Comparison of ENCODE assay signal across 9 mouse cellular contexts in the genomic region with DNA sequence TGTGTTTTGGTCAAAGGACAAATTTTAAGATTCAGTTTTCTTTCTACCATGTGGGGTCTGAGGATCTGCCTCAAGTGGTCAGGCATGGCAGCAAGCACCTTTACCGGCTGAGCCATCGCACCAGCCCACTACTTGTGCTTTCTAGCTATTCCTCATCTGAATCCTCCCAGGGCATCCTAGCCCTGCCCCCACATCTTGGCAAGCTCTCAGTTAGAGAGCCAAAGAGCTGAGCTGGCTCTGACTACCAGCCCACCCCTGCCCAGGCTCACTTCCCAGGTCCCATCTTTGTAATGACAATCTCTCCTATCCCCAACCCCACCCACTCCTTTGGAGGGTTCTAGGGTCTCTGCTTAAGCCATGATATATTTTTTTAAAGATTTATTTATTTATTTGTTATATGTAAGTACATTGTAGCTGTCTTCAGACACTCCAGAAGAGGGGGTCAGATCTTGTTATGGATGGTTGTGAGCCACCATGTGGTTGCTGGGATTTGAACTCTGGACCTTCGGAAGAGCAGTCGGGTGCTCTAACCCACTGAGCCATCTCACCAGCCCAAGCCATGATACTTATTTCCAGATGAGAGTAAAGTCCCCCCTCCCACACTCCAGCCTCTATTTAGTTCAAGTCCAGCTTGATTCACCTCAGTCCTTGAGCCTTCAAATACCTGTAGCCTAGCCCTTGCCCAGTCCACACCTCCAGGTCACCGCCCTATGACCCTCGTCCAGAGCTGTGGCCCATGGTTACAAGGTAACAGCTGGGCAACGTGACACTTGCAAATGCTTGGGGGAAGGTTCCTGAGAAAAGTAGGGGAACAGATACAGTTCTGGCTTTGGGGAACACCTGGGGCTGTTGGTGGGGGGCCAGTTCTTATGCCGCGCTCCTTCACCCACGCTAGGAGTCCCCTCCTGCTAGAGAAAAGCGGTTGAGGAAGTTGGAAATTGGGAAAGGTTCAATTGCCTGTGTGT. TPM values are rescaled to one million over a fixed set of nuclear protein-coding genes. Genes with fewer than 3 reads are reported as not detected.
A peak's percentile ranks its signal among the peaks of the same experiment; 100 is the strongest.
DNase-seq lines count a peak whose midpoint lies in the region; ATAC-seq lines count a peak whose summit lies in the region.
"Had no signal": no experiment of that assay in that cellular context is flagged by ENCODE, and none has a peak within 500 bp of the region (broad histone marks: within the 10 kb centered on the region; RNA-seq: fewer than 3 reads in every experiment).

No protein-coding gene starts in this region.

- no peak overlapping the region for H3K4me3 ChIP-seq in hindbrain, embryonic 14.5 days (replicated peaks; ENCODE audit: low read length)
- H3K4me3 ChIP-seq in hindbrain, embryonic 13.5 days = no peak overlapping the region
- H3K4me3 ChIP-seq in liver, embryonic 11.5 days (ENCODE audit: low read depth, low read length) = no peak overlapping the region

- no peak overlapping the region for H3K9ac ChIP-seq in hindbrain, embryonic 14.5 days
- no peak overlapping the region for H3K9ac ChIP-seq in hindbrain, embryonic 13.5 days
- no peak overlapping the region for H3K9ac ChIP-seq in liver, embryonic 11.5 days (ENCODE audit: low read depth, low read length)

- ATAC-seq in hindbrain, embryonic 14.5 days (ENCODE audit: low FRiP score) = no peak
- no peak for ATAC-seq in hindbrain, embryonic 13.5 days (ENCODE audit: low FRiP score)
- ATAC-seq in liver, embryonic 11.5 days (replicated peaks; ENCODE audit: low FRiP score) = no peak

- no peaks in the 10 kb centered on the region for H3K9me3 ChIP-seq in hindbrain, embryonic 14.5 days (ENCODE audit: control insufficient read depth, low read length)
- H3K9me3 ChIP-seq in hindbrain, embryonic 13.5 days = no peaks in the 10 kb centered on the region
- no peaks in the 10 kb centered on the region for H3K9me3 ChIP-seq in liver, embryonic 11.5 days (ENCODE audit: control insufficient read depth, low read length)

- H3K27me3 ChIP-seq in hindbrain, embryonic 14.5 days (ENCODE audit: control insufficient read depth, insufficient read depth, low read length) = peaks cover 66% of the 10 kb centered on the region
- H3K27me3 ChIP-seq in hindbrain, embryonic 13.5 days = peaks cover 76% of the 10 kb centered on the region
- H3K27me3 ChIP-seq in liver, embryonic 11.5 days (replicated peaks; ENCODE audit: control insufficient read depth, insufficient read depth, low read length) = peaks cover 50% of the 10 kb centered on the region

- DNase-seq in hindbrain, embryonic 14.5 days (ENCODE audit: low spot score) = no peak
- DNase-seq in 3T3-L1 (ENCODE audit: low read depth, low spot score) = peak; percentile 55
- DNase-seq in NIH3T3 (ENCODE audit: low read depth) = peak; percentile 64
- DNase-seq in liver, embryonic 11.5 days (ENCODE audit: low spot score) = no peak
- DNase-seq in B cell, adult 2 months = no peak
- DNase-seq in spleen, postnatal 14 days (ENCODE audit: low spot score in 2 of 2) = no peak
- DNase-seq in layer of hippocampus, adult 8-10 months (ENCODE audit: low spot score in 2 of 2) = no peak
- DNase-seq: heart, postnatal 10 days had no signal

- H3K4me2 ChIP-seq in hindbrain, embryonic 14.5 days (replicated peaks) = peak overlapping the region; percentile 67
- H3K4me2 ChIP-seq in hindbrain, embryonic 13.5 days = no peak overlapping the region; the same call in 1 of the 2 replicates
- peak overlapping the region; percentile 54 for H3K4me2 ChIP-seq in liver, embryonic 11.5 days

- WGBS in hindbrain, embryonic 14.5 days = 37% methylated on average over 11 of the region's 11 CpGs
- WGBS in hindbrain, embryonic 13.5 days = 38% methylated on average over 11 of the region's 11 CpGs
- 37% methylated on average over 11 of the region's 11 CpGs for WGBS in liver, embryonic 11.5 days

- no peak overlapping the region for H3K27ac ChIP-seq in hindbrain, embryonic 14.5 days
- no peak overlapping the region for H3K27ac ChIP-seq in hindbrain, embryonic 13.5 days
- H3K27ac ChIP-seq in liver, embryonic 11.5 days (ENCODE audit: low read depth, low read length) = no peak overlapping the region

- no peaks in the 10 kb centered on the region for H3K36me3 ChIP-seq in hindbrain, embryonic 14.5 days (replicated peaks; ENCODE audit: control insufficient read depth, insufficient read depth)
- H3K36me3 ChIP-seq in hindbrain, embryonic 13.5 days = no peaks in the 10 kb centered on the region
- H3K36me3 ChIP-seq in liver, embryonic 11.5 days (ENCODE audit: control insufficient read depth, insufficient read depth, low read length) = no peaks in the 10 kb centered on the region

- peaks cover 13% of the 10 kb centered on the region for H3K4me1 ChIP-seq in hindbrain, embryonic 14.5 days (replicated peaks; ENCODE audit: control insufficient read depth, insufficient read depth, low read length)
- peaks cover 45% of the 10 kb centered on the region for H3K4me1 ChIP-seq in hindbrain, embryonic 13.5 days (replicated peaks)
- H3K4me1 ChIP-seq in liver, embryonic 11.5 days (replicated peaks; ENCODE audit: control insufficient read depth, insufficient read depth, low read length) = peaks cover 45% of the 10 kb centered on the region

RNA-seq across cellular contexts. Expression of a gene that starts 2.1 kb away (rescaled TPM):
- polyA plus RNA-seq in hindbrain, embryonic 14.5 days (2014; fragmentation: Nextera tagmentation; extraction: Ambion mirVana) = 28.8 and 35.5 TPM in 2 replicates
- 17.6 and 18.8 TPM in 2 replicates for polyA plus RNA-seq in hindbrain, embryonic 13.5 days (2015; fragmentation: Nextera tagmentation; extraction: Ambion mirVana)
- 5.3 and 5.4 TPM in 2 replicates for polyA plus RNA-seq in liver, embryonic 11.5 days (2014; fragmentation: Nextera tagmentation; extraction: Ambion mirVana)
- total RNA-seq in layer of hippocampus, adult 8-10 months (2022) = 10 to 100 TPM; 86.6 to 99.1 (median 93.6) TPM

RNA-seq across cellular contexts. Expression of a gene that starts 13.6 kb away (rescaled TPM):
- polyA plus RNA-seq in hindbrain, embryonic 14.5 days (2014; fragmentation: Nextera tagmentation; extraction: Ambion mirVana) = 192 and 215 TPM in 2 replicates
- 221 and 223 TPM in 2 replicates for polyA plus RNA-seq in hindbrain, embryonic 13.5 days (2015; fragmentation: Nextera tagmentation; extraction: Ambion mirVana)
- polyA plus RNA-seq in liver, embryonic 11.5 days (2014; fragmentation: Nextera tagmentation; extraction: Ambion mirVana) = 334 and 347 TPM in 2 replicates
- total RNA-seq in layer of hippocampus, adult 8-10 months (2022) = 100 to 1,000 TPM; 116 to 151 (median 131) TPM

RNA-seq across cellular contexts. Expression of a gene that starts 32.3 kb away (rescaled TPM):
- polyA plus RNA-seq in hindbrain, embryonic 14.5 days (2014; fragmentation: Nextera tagmentation; extraction: Ambion mirVana) = 7.3 and 8.4 TPM in 2 replicates
- polyA plus RNA-seq in hindbrain, embryonic 13.5 days (2015; fragmentation: Nextera tagmentation; extraction: Ambion mirVana) = 12.4 and 12.8 TPM in 2 replicates
- 11.5 and 13.8 TPM in 2 replicates for polyA plus RNA-seq in liver, embryonic 11.5 days (2014; fragmentation: Nextera tagmentation; extraction: Ambion mirVana)
- total RNA-seq in layer of hippocampus, adult 8-10 months (2022) = 10 to 100 TPM; 17.1 to 20.7 (median 18.7) TPM

Comparison
In these comparisons a context has a peak if more than half of its experiments do, and no peak if none do; other contexts are left out.
1. DNase-seq: peak in 3T3-L1 (single experiment) and NIH3T3 (single experiment); none in hindbrain, embryonic 14.5 days (single experiment), liver, embryonic 11.5 days (single experiment), B cell, adult 2 months (0 of 2), spleen, postnatal 14 days (0 of 2) and layer of hippocampus, adult 8-10 months (0 of 2).